Mouse (Mus musculus) T-helper 1 cell (primary cell): ENCODE data around the gene Taar3.

Source experiments
- in situ Hi-C: fragments of 300-600 bp; cut with MboI, MseI; formaldehyde crosslinking; loops from one replicate; pipeline ENCODE4 v1.15.1; 2025; ENCODE audit warnings: high pct_unique_total_duplicates

Taar3 gene

DNA sequence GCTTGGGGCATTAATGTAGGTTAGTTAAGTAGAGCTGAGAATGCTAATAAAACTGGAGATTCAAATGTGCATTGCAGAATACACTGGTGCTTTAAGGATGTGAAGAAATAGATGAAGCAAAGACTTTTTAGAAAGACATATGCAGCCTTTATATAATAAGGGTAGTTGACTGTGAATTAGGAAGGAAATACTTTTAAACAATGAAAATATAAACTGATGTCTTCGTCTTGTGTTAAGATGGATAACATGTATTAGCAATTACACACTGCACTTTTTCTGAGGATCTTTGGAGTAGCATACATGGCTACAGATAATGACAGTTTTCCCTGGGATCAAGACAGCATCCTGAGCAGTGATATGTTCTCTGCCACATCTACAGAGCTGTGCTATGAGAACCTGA, 50.3 kb downstream of the Taar3 start, which contains the start of gene Taar7b:
Gene Taar7b, plus strand, starts transcription at position 301 of the 400 bp plus-strand sequence.
- in situ Hi-C loops: no loop called here
